Mouse (Mus musculus): ENCODE data around the gene Rab10. TPM values are rescaled to one million over a fixed set of nuclear protein-coding genes. Genes with fewer than 3 reads are reported as not detected.
"Not testable (repeated sequence)": the region's sequence is repeated elsewhere in the genome, so short reads cannot be mapped to it uniquely, and the experiment has no call there.

The Rab10 gene
- polyA plus RNA-seq, 1 experiment from 2014 or later, result 139 TPM

GRCm38 (mm10) chr12:3308541-3309241 is 1.1 kb downstream of the Rab10 start:
- Histone ChIP-seq H3K36me3 (ENCODE audit: control insufficient read depth, insufficient read depth, low read length) (no peaks in the 10 kb centered on the region), H3K4me3 (ENCODE audit: low read length) (peak overlapping the region; percentile 71), H3K27me3 (replicated peaks; ENCODE audit: control insufficient read depth, insufficient read depth, low read length) (no peaks in the 10 kb centered on the region), H3K9ac (ENCODE audit: low read depth, low read length) (peak overlapping the region; percentile 79), H3K9me3 (ENCODE audit: control insufficient read depth, low read length) (no peaks in the 10 kb centered on the region), H3K4me1 (ENCODE audit: control insufficient read depth, insufficient read depth, low read depth, low read length) (peaks cover 17% of the 10 kb centered on the region), H3K4me2 (ENCODE audit: low read length) (peak overlapping the region; percentile 84), H3K27ac (ENCODE audit: low read depth, low read length) (peak overlapping the region; percentile 97)
- no peak for ATAC-seq
- WGBS, result 3% methylated on average over 19 of the region's 19 CpGs

DNA sequence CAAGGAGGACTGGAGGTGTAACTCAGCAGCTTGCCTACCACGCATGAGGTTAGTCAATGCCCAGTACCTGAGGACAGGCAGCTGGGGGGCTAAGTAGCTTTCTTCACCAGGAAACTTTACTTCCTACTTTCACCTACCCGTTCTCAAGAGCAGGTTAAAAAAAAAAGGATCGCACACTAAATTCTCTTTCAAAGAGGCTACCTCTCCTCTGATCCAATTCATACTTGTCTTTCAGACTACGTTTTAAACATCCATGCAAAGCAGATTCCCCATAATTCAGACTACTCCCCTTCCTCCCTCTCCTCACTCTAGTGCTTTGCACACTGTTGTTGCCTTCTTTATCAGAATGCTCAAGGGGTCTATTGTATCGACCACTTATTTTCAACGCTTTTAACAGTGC is 2.2 kb downstream of the Rab10 start:
- H3K9me3 ChIP-seq (ENCODE audit: control insufficient read depth, low read length), result no peaks in the 10 kb centered on the region
- WGBS, result 36% methylated on average over 6 of the region's 6 CpGs
- peaks cover 17% of the 10 kb centered on the region for H3K4me1 ChIP-seq (ENCODE audit: control insufficient read depth, insufficient read depth, low read depth, low read length)
- no peaks in the 10 kb centered on the region for H3K27me3 ChIP-seq (replicated peaks; ENCODE audit: control insufficient read depth, insufficient read depth, low read length)
- no peak for ATAC-seq
- peak overlapping the region; percentile 84 for H3K4me2 ChIP-seq (ENCODE audit: low read length)
- no peak overlapping the region for H3K27ac ChIP-seq (ENCODE audit: low read depth, low read length)
- H3K4me3 ChIP-seq (ENCODE audit: low read length), result peak overlapping the region; percentile 71
- no peaks in the 10 kb centered on the region for H3K36me3 ChIP-seq (ENCODE audit: control insufficient read depth, insufficient read depth, low read length)
- peak overlapping the region; percentile 44 for H3K9ac ChIP-seq (ENCODE audit: low read depth, low read length)

DNA sequence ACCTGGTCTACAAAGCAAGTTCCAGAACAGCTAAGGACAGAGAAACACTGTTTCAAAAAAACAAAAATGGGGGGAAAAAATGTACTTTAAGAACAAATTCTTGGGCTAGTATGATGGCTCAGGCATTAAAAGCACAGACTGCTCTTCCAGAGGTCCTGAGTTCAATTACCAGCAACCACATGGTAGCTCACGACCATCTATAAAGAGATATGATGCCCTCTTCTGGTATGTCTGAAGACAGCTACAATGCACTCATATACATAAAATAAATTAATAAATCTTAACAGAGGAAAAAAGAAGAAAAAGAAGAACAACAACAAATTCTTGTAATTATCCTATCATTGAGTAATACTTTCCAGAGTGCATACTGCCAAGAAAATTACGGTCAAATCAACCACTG is 4.5 kb downstream of the Rab10 start:
- Histone ChIP-seq H3K9me3 (ENCODE audit: control insufficient read depth, low read length) (no peaks in the 10 kb centered on the region), H3K9ac (ENCODE audit: low read depth, low read length) (no peak overlapping the region), H3K27ac (ENCODE audit: low read depth, low read length) (no peak overlapping the region), H3K4me2 (ENCODE audit: low read length) (no peak overlapping the region), H3K27me3 (replicated peaks; ENCODE audit: control insufficient read depth, insufficient read depth, low read length) (no peaks in the 10 kb centered on the region), H3K36me3 (ENCODE audit: control insufficient read depth, insufficient read depth, low read length) (no peaks in the 10 kb centered on the region; the same call in 1 of the 2 replicates), H3K4me3 (ENCODE audit: low read length) (no peak overlapping the region), H3K4me1 (ENCODE audit: control insufficient read depth, insufficient read depth, low read depth, low read length) (peaks cover 17% of the 10 kb centered on the region)
- no peak for ATAC-seq
- WGBS, result 88% methylated on average over 2 of the region's 2 CpGs

- WGBS, result 98% methylated on average over 6 of the region's 6 CpGs
- H3K4me1 ChIP-seq (ENCODE audit: control insufficient read depth, insufficient read depth, low read depth, low read length); H3K27ac ChIP-seq (ENCODE audit: low read depth, low read length); H3K4me2 ChIP-seq (ENCODE audit: low read length); H3K9ac ChIP-seq (ENCODE audit: low read depth, low read length); H3K4me3 ChIP-seq (ENCODE audit: low read length); H3K9me3 ChIP-seq (ENCODE audit: control insufficient read depth, low read length); H3K27me3 ChIP-seq (replicated peaks; ENCODE audit: control insufficient read depth, insufficient read depth, low read length); ATAC-seq; H3K36me3 ChIP-seq (ENCODE audit: control insufficient read depth, insufficient read depth, low read length): not testable (repeated sequence)
These were observed 12.1 kb downstream of the Rab10 start for GRCm38 (mm10) chr12:3297622-3298021.

DNA sequence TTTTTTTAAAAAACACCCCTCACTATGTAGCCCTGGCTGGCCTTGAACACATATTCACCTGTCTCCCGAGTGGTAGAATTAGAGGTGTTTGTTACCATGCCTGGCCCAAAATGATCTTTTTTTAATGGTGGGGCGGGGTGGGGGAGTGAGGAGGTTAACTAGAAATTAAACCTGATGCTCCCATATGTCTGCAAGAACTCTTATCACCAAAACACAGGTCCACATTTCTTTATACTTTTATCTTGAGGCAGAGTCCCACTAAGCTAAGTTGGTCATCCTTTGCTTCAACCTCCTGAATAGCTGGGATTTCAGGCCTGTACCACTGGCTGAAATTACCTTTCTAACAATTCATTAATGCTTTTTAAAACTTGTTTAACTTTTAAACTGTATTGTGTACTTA is 13.7 kb downstream of the Rab10 start:
- 94% methylated on average over 2 of the region's 2 CpGs for WGBS

GRCm38 (mm10) chr12:3291849-3292248 is 17.9 kb downstream of the Rab10 start:
- Histone ChIP-seq H3K9ac (ENCODE audit: low read depth, low read length) (no peak overlapping the region), H3K9me3 (ENCODE audit: control insufficient read depth, low read length) (no peaks in the 10 kb centered on the region), H3K4me3 (ENCODE audit: low read length) (no peak overlapping the region), H3K27ac (ENCODE audit: low read depth, low read length) (no peak overlapping the region), H3K27me3 (replicated peaks; ENCODE audit: control insufficient read depth, insufficient read depth, low read length) (no peaks in the 10 kb centered on the region), H3K4me2 (ENCODE audit: low read length) (no peak overlapping the region), H3K36me3 (ENCODE audit: control insufficient read depth, insufficient read depth, low read length) (peaks cover 3% of the 10 kb centered on the region; the same call in 1 of the 2 replicates), H3K4me1 (ENCODE audit: control insufficient read depth, insufficient read depth, low read depth, low read length) (no peaks in the 10 kb centered on the region)
- 100% methylated on average over 1 of the region's 1 CpGs for WGBS
- no peak for ATAC-seq

More for the DNA sequence above, 13.7 kb downstream of the Rab10 start:
- Histone ChIP-seq H3K9me3 (ENCODE audit: control insufficient read depth, low read length) (no peaks in the 10 kb centered on the region), H3K9ac (ENCODE audit: low read depth, low read length) (no peak overlapping the region), H3K36me3 (ENCODE audit: control insufficient read depth, insufficient read depth, low read length) (peaks cover 2% of the 10 kb centered on the region; the same call in 1 of the 2 replicates), H3K4me1 (ENCODE audit: control insufficient read depth, insufficient read depth, low read depth, low read length) (no peaks in the 10 kb centered on the region), H3K27ac (ENCODE audit: low read depth, low read length) (no peak overlapping the region), H3K4me3 (ENCODE audit: low read length) (no peak overlapping the region), H3K27me3 (replicated peaks; ENCODE audit: control insufficient read depth, insufficient read depth, low read length) (no peaks in the 10 kb centered on the region), H3K4me2 (ENCODE audit: low read length) (no peak overlapping the region)
- no peak for ATAC-seq

- ATAC-seq, result no peak
These were observed 18.7 kb downstream of the Rab10 start for GRCm38 (mm10) chr12:3291038-3291437.

DNA sequence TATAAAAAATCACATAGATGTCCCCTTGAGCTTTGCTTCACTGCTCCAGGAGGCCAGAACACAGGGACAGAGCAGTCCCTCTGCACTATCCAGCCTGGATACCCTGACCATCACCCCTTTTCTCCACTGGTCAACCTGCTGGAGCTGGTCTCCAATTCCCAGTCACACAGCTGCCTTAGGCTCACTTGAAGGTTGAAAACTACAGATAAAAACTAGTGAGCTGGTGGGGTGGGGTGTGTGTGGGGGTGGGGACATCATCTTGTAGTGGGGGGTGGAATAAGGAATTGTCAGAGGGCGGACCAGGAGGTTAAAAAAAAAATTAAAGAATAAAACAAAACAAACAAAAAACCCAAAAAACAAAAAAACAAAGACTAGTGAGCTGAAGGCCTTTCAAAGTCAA is 21.3 kb downstream of the Rab10 start:
- Histone ChIP-seq H3K27ac (ENCODE audit: low read depth, low read length) (no peak overlapping the region), H3K9me3 (ENCODE audit: control insufficient read depth, low read length) (no peaks in the 10 kb centered on the region), H3K36me3 (ENCODE audit: control insufficient read depth, insufficient read depth, low read length) (peaks cover 3% of the 10 kb centered on the region; the same call in 1 of the 2 replicates), H3K27me3 (replicated peaks; ENCODE audit: control insufficient read depth, insufficient read depth, low read length) (no peaks in the 10 kb centered on the region), H3K4me1 (ENCODE audit: control insufficient read depth, insufficient read depth, low read depth, low read length) (no peaks in the 10 kb centered on the region), H3K4me2 (ENCODE audit: low read length) (no peak overlapping the region), H3K9ac (ENCODE audit: low read depth, low read length) (no peak overlapping the region), H3K4me3 (ENCODE audit: low read length) (no peak overlapping the region)
- WGBS, result 100% methylated on average over 1 of the region's 1 CpGs
- ATAC-seq, result no peak

More at GRCm38 (mm10) chr12:3291038-3291437, 18.7 kb downstream of the Rab10 start:
- no peaks in the 10 kb centered on the region for H3K4me1 ChIP-seq (ENCODE audit: control insufficient read depth, insufficient read depth, low read depth, low read length)
- no peaks in the 10 kb centered on the region for H3K27me3 ChIP-seq (replicated peaks; ENCODE audit: control insufficient read depth, insufficient read depth, low read length)
- no peak overlapping the region for H3K9ac ChIP-seq (ENCODE audit: low read depth, low read length)
- no peak overlapping the region for H3K4me2 ChIP-seq (ENCODE audit: low read length)
- no peak overlapping the region for H3K27ac ChIP-seq (ENCODE audit: low read depth, low read length)
- no peak overlapping the region for H3K4me3 ChIP-seq (ENCODE audit: low read length)
- H3K9me3 ChIP-seq (ENCODE audit: control insufficient read depth, low read length), result no peaks in the 10 kb centered on the region
- WGBS, result 95% methylated on average over 4 of the region's 4 CpGs
- H3K36me3 ChIP-seq (ENCODE audit: control insufficient read depth, insufficient read depth, low read length), result peaks cover 3% of the 10 kb centered on the region; the same call in 1 of the 2 replicates

DNA sequence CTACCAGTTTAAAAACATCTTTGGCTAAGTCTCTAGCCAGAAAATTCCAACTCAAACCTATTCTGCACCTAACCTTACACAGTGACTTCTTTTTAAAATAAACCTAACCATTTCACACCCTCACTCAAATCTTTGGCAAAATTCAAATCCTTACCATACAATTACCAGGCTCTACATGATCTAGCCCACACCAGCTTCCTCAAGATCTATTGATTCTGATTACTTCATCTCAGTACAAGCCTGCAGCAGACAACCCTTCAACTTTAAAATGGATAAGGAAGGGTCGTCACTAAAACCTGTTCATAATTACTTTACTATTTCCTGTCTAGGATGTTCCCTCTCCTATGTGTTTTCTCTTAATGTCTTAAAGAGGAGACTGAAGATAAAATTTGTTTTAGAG is 23.9 kb downstream of the Rab10 start:
- Histone ChIP-seq H3K9ac (ENCODE audit: low read depth, low read length) (no peak overlapping the region), H3K4me1 (ENCODE audit: control insufficient read depth, insufficient read depth, low read depth, low read length) (no peaks in the 10 kb centered on the region), H3K27ac (ENCODE audit: low read depth, low read length) (no peak overlapping the region), H3K4me2 (ENCODE audit: low read length) (no peak overlapping the region), H3K27me3 (replicated peaks; ENCODE audit: control insufficient read depth, insufficient read depth, low read length) (no peaks in the 10 kb centered on the region), H3K4me3 (ENCODE audit: low read length) (no peak overlapping the region), H3K36me3 (ENCODE audit: control insufficient read depth, insufficient read depth, low read length) (no peaks in the 10 kb centered on the region; the same call in 1 of the 2 replicates), H3K9me3 (ENCODE audit: control insufficient read depth, low read length) (no peaks in the 10 kb centered on the region)
- no peak for ATAC-seq
- 84% methylated on average over 1 of the region's 1 CpGs for WGBS

All from hindbrain, embryonic 16.5 days (tissue).